Mouse (Mus musculus) hindbrain, embryonic 12.5 days (tissue): Measurements from ENCODE around the gene Etv6. TPM values are rescaled to one million over a fixed set of nuclear protein-coding genes. Genes with fewer than 3 reads are reported as not detected.

ENCODE experiments used
- ATAC-seq: fragments of 200-750 bp; cut with Nextera tagmentation; 2 replicates; pipeline ENCODE4 v1.8.0; 2017; ENCODE audit warnings: moderate TSS enrichment; ENCODE audit not compliant: low FRiP score
- H3K27ac ChIP-seq: fragments of 300-500 bp; sonication (generic); 2 replicates; pipeline ENCODE4 v1.5.1; 2016; ENCODE audit warnings: mild to moderate bottlenecking
- H3K27me3 ChIP-seq: fragments of 300-500 bp; sonication (generic); 2 replicates; pipeline ENCODE4 v1.6.1; 2016; ENCODE audit warnings: mild to moderate bottlenecking
- H3K36me3 ChIP-seq: fragments of 300-500 bp; sonication (generic); 2 replicates; pipeline ENCODE4 v1.6.1; 2016; ENCODE audit warnings: mild to moderate bottlenecking
- H3K4me1 ChIP-seq: fragments of 300-500 bp; sonication (generic); 2 replicates; pipeline ENCODE4 v1.6.1; 2016
- H3K4me2 ChIP-seq: fragments of 300-500 bp; sonication (generic); replicated peaks from 2 replicates; pipeline ENCODE4 v1.6.1; 2016; ENCODE audit warnings: mild to moderate bottlenecking
- H3K4me3 ChIP-seq: fragments of 300-500 bp; sonication (generic); 2 replicates; pipeline ENCODE4 v1.5.1; 2016; ENCODE audit warnings: mild to moderate bottlenecking
- H3K9ac ChIP-seq: fragments of 300-500 bp; sonication (generic); 2 replicates; pipeline ENCODE4 v1.6.1; 2016; ENCODE audit warnings: mild to moderate bottlenecking, moderate library complexity
- H3K9me3 ChIP-seq: fragments of 300-500 bp; sonication (generic); replicated peaks from 2 replicates; pipeline ENCODE4 v1.6.1; 2016; ENCODE audit warnings: mild to moderate bottlenecking
- WGBS: fragments of 180-500 bp; shearing (Covaris S2); methylation state at CpG from one replicate; pipeline ENCODE4 v1.1.7; 2016; 5-methylcytosine and 5-hydroxymethylcytosine counted together
- polyA plus RNA-seq: library from polyadenylated mRNA; unstranded; fragments of >200 nt; fragmentation: Nextera tagmentation; extraction: Ambion mirVana; gene quantifications from 2 replicates; pipeline ENCODE4 v1.2.1, GENCODE M21; 2016

Gene Etv6
- polyA plus RNA-seq, 1 experiment from 2014 or later: 11.7 TPM

DNA sequence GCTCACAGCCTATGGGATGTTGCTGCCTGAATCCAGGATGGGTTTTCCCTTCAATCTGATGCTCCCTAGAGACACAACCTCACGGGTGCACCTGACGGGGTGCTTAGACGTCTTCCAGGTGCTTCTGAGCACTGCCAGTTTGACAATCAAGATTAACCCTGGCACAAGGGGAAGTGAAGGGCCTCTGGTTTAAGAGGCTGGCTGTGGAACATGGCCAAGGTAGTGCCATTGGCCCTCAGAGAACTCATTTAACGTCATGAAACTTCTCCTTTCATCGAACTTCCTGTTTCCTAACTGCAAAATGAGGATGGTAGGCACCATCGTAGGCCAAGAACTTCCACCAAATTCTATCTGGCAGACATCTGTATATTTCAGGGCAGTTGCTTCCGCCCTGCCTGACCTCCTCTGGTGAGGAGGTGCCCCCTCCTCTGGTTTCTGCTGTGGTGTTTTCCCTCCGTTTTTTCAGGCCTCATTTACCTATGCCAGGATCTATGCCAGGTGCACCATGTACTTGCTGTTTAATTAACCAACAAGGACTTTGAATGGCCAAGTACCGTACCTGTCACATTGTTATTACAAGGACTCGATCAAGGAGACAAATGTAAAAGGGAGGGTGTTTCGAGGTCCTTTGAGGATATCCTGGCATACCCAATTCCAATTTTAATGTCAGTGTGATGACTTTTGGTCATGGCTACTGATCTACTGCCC, 29.7 kb downstream of the Etv6 start:
- Histone ChIP-seq H3K27me3 (no peaks in the 10 kb centered on the region), H3K9ac (no peak overlapping the region), H3K27ac (no peak overlapping the region), H3K9me3 (no peaks in the 10 kb centered on the region), H3K4me3 (no peak overlapping the region), H3K4me2 (no peak overlapping the region), H3K36me3 (no peaks in the 10 kb centered on the region), H3K4me1 (peaks cover 11% of the 10 kb centered on the region)
- ATAC-seq: no peak
- WGBS: 90% methylated on average over 11 of the region's 11 CpGs

DNA sequence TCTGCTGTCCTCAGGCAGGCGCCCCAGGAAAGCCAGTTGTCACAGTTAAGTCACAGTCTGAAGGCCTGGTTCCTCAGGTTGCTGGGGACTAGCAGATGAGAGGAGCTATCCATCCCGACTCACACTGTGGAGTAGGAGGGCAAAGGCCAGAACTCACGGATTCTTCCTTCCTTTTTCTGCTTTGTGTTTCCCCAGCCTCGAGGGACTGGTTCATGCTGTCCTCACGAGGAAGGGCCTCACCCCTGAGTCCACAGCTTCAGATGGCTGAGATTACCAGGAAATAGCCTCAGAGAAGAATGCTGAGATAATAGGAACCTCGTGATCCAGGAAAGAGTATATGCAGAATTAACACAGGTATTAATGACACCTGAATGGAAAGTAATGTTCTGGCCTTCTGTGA, 30.6 kb downstream of the Etv6 start:
- H3K4me3 ChIP-seq: no peak overlapping the region
- no peak overlapping the region for H3K9ac ChIP-seq
- no peaks in the 10 kb centered on the region for H3K9me3 ChIP-seq
- H3K27me3 ChIP-seq: no peaks in the 10 kb centered on the region
- ATAC-seq: no peak
- no peak overlapping the region for H3K4me2 ChIP-seq
- no peak overlapping the region for H3K27ac ChIP-seq
- H3K4me1 ChIP-seq: peaks cover 4% of the 10 kb centered on the region; the same call in 1 of the 2 replicates
- 67% methylated on average over 6 of the region's 6 CpGs for WGBS
- H3K36me3 ChIP-seq: no peaks in the 10 kb centered on the region

DNA sequence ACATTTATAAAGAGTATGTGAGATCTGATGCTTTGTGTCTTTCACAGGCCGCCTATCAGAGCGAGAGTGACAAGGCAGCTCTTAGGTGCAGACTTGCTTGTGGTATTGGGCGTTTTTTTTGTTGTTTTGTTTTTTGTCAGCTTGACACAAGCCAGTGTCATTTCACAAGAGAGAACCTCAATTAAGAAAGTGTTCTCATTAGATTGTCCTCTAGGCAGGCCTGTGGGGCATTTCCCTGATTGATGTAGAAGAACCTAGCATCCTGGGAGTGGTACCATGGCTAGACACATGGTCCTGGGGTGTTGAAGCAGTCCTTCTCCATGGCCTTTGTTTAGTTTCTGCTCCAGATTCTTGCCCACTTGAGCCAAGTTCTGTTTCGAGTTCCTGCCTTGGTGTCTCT, 31.5 kb downstream of the Etv6 start:
- H3K4me1 ChIP-seq: peaks cover 4% of the 10 kb centered on the region; the same call in 1 of the 2 replicates
- no peak for ATAC-seq
- H3K9ac ChIP-seq: no peak overlapping the region
- H3K4me2 ChIP-seq: no peak overlapping the region
- no peaks in the 10 kb centered on the region for H3K9me3 ChIP-seq
- H3K4me3 ChIP-seq: no peak overlapping the region
- WGBS: 94% methylated on average over 4 of the region's 4 CpGs
- no peak overlapping the region for H3K27ac ChIP-seq
- no peaks in the 10 kb centered on the region for H3K36me3 ChIP-seq
- H3K27me3 ChIP-seq: no peaks in the 10 kb centered on the region

DNA sequence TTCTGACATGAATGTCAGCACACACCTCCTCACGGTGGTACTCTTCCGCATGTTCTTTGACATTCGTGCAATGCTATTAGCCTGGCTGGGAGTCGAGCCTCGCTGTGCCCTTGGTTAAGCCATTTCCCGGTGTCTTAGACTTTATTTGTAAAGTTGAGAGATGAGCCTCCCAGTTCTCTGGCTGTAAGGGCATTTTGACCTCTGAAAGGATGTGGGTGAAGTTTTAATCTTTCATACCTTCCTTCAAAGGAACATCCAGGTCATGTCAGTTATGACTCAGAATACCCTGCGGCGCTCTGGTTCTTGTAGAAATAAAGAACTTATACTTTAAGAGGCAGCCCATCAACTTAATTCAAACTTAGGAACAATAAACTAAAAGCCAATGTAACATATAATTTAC, 32.0 kb downstream of the Etv6 start:
- no peak overlapping the region for H3K27ac ChIP-seq
- no peaks in the 10 kb centered on the region for H3K27me3 ChIP-seq
- H3K4me3 ChIP-seq: no peak overlapping the region
- ATAC-seq: no peak
- no peak overlapping the region for H3K4me2 ChIP-seq
- H3K9me3 ChIP-seq: no peaks in the 10 kb centered on the region
- no peaks in the 10 kb centered on the region for H3K36me3 ChIP-seq
- WGBS: 96% methylated on average over 8 of the region's 8 CpGs
- H3K4me1 ChIP-seq: peaks cover 4% of the 10 kb centered on the region; the same call in 1 of the 2 replicates
- H3K9ac ChIP-seq: no peak overlapping the region

DNA sequence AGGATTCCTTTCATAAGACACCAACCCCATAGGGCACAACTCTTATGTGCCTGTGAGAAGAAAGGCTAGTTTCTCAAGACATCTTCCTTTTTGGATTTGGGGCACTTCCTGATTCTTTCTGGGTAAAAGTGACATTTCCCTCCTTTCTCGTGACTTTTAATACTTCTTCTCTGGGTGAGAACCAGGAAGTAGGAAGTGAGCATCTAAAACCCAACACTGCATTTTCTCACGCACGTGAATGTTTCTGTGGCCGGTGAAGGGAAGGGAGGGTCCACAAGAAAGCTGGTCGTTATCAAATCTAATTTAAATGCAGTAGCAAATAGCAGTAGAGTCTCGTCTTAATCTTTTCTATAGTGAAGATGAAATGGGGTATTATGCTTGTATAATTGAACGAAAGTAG, 36.9 kb downstream of the Etv6 start:
- no peaks in the 10 kb centered on the region for H3K36me3 ChIP-seq
- H3K27ac ChIP-seq: no peak overlapping the region
- WGBS: 92% methylated on average over 7 of the region's 7 CpGs
- no peaks in the 10 kb centered on the region for H3K4me1 ChIP-seq
- H3K9me3 ChIP-seq: no peaks in the 10 kb centered on the region
- no peak overlapping the region for H3K9ac ChIP-seq
- no peak overlapping the region for H3K4me2 ChIP-seq
- ATAC-seq: no peak
- H3K27me3 ChIP-seq: no peaks in the 10 kb centered on the region
- no peak overlapping the region for H3K4me3 ChIP-seq

DNA sequence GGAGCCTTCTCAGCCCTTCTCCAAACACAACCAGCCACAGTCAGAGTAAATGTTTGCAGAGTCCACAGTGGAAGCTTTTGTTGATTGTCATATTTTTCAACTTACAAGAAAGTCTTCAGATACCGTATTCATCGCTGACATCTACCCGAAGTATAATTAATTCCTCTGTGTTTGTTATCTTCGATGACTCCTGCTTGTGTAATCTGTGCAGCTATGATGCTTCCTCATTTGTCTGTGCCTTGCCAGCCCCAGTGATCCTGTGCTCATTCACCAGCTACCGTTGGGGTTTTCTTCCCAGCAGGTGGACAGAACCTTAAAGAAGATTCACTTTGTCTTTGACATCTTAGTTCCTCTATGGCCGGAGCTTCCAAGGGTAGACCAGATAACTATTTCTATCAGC, 37.4 kb downstream of the Etv6 start:
- 87% methylated on average over 6 of the region's 6 CpGs for WGBS
- H3K27me3 ChIP-seq: no peaks in the 10 kb centered on the region
- no peak overlapping the region for H3K27ac ChIP-seq
- H3K36me3 ChIP-seq: no peaks in the 10 kb centered on the region
- no peak for ATAC-seq
- H3K9me3 ChIP-seq: no peaks in the 10 kb centered on the region
- H3K4me3 ChIP-seq: no peak overlapping the region
- no peaks in the 10 kb centered on the region for H3K4me1 ChIP-seq
- H3K9ac ChIP-seq: no peak overlapping the region
- no peak overlapping the region for H3K4me2 ChIP-seq

DNA sequence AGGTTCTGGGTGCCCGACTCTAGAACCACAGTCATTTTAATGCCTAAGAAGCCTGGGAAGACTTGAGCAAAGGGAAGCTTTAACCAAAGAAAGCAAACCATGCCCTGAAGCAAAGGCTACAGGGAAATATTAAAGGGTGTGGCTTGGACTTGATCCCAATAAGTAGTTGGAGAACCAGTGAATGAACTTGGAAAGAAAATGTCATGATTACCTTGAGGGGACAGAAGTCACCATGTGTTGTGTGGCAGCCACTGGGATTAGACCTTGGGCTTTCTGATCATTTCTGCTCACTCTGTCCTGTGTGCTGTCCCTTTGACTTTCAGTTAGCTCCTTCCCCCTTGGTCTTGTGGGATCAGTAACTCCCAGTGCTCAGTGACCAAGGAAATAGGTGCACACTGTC, 38.9 kb downstream of the Etv6 start:
- no peaks in the 10 kb centered on the region for H3K9me3 ChIP-seq
- 97% methylated on average over 1 of the region's 1 CpGs for WGBS
- no peaks in the 10 kb centered on the region for H3K36me3 ChIP-seq
- H3K4me3 ChIP-seq: no peak overlapping the region
- H3K27me3 ChIP-seq: no peaks in the 10 kb centered on the region
- ATAC-seq: no peak
- 0 out of 2 replicates have a peak, but pooled peaks cover 5% of the 10 kb centered on the region for H3K4me1 ChIP-seq
- no peak overlapping the region for H3K4me2 ChIP-seq
- H3K9ac ChIP-seq: no peak overlapping the region
- no peak overlapping the region for H3K27ac ChIP-seq

DNA sequence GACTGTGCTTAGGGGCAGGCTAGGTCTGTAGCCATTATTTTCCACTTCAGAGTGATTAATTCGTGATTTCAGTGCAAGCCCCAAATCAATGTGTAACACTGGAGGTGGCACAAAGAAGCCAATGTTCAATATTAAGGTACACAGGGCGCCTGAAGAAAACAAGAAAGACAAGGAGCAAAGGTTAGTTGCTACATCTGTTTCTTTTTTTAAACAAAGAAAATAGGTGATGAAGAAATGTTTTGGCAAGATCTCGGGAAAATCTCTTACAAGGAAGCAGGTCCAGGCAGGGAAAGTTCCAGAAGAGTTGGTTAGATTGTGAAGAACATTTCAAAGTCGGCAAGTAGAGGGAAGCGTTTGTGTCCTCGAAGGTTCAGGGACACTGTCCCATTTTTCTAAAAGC, 39.5 kb downstream of the Etv6 start:
- WGBS: 94% methylated on average over 6 of the region's 6 CpGs
- Histone ChIP-seq H3K4me2 (no peak overlapping the region), H3K4me1 (0 out of 2 replicates have a peak, but pooled peaks cover 5% of the 10 kb centered on the region), H3K36me3 (no peaks in the 10 kb centered on the region), H3K27me3 (no peaks in the 10 kb centered on the region), H3K4me3 (no peak overlapping the region), H3K27ac (no peak overlapping the region), H3K9ac (no peak overlapping the region), H3K9me3 (no peaks in the 10 kb centered on the region)
- ATAC-seq: no peak

DNA sequence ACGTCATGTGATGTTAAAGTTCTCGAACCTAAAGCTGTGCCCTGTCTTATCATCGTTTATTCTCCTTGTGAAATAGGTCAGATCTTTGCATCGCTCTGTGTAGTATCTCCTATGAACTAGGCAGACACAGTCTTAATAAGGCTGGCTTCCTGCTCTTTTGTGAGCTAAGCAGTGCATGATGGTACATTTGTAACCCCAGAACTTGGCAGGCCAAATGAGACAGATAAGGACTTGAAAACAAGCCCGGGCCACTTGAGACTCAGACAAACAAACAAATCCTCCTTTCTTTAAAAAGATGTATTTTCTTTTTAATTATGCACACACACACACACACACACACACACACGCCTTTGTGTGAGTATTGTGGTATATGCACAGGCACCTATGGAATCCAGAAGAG, 42.5 kb downstream of the Etv6 start:
- no peaks in the 10 kb centered on the region for H3K9me3 ChIP-seq
- H3K27ac ChIP-seq: no peak overlapping the region
- no peak overlapping the region for H3K4me3 ChIP-seq
- H3K4me1 ChIP-seq: 0 out of 2 replicates have a peak, but pooled peaks cover 8% of the 10 kb centered on the region
- no peak overlapping the region for H3K9ac ChIP-seq
- H3K4me2 ChIP-seq: no peak overlapping the region
- no peaks in the 10 kb centered on the region for H3K27me3 ChIP-seq
- WGBS: 86% methylated on average over 6 of the region's 6 CpGs
- no peaks in the 10 kb centered on the region for H3K36me3 ChIP-seq
- no peak for ATAC-seq

DNA sequence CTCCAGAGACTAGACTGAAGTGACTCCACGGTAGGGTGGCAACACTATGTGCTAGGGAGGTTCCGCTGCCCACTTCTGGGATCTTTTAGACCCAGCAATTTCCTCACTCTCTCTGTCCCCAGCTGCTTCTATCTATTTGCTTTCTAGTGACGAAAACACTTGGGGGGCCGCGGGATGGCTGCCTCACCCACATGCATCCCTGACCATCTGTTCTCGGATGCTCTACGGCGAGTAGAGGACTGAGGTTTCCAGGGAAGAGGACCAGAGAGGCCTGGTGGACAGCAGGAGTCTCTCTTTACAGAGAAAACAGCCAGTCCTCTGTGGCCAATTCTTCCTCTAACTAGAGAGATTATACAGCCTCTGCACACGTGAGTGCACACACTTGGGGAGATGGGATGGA, 43.6 kb downstream of the Etv6 start:
- Histone ChIP-seq H3K27me3 (no peaks in the 10 kb centered on the region), H3K9me3 (no peaks in the 10 kb centered on the region), H3K36me3 (no peaks in the 10 kb centered on the region), H3K4me2 (no peak overlapping the region), H3K9ac (no peak overlapping the region), H3K27ac (no peak overlapping the region), H3K4me1 (0 out of 2 replicates have a peak, but pooled peaks cover 8% of the 10 kb centered on the region), H3K4me3 (no peak overlapping the region)
- WGBS: 81% methylated on average over 9 of the region's 9 CpGs
- no peak for ATAC-seq

DNA sequence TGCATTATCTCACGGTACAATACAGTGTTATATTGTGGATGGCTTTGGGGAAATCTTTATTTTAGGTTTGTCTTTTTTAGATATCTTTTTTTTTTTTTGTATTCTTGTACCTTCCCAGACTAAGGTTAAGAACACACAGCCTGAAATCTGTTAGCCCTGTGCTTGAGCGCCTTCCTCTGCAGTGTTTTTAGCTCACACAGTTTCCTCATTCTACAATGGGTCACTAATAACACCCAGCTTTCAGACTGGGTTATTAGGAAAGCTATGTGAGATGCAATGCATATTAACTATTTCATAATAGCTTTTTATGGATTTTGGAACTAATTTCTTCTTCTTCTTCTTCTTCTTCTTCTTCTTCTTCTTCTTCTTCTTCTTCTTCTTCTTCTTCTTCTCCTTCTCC, 44.1 kb downstream of the Etv6 start:
- no peak overlapping the region for H3K27ac ChIP-seq
- H3K4me1 ChIP-seq: 0 out of 2 replicates have a peak, but pooled peaks cover 8% of the 10 kb centered on the region
- H3K36me3 ChIP-seq: no peaks in the 10 kb centered on the region
- H3K9me3 ChIP-seq: no peaks in the 10 kb centered on the region
- no peaks in the 10 kb centered on the region for H3K27me3 ChIP-seq
- H3K4me3 ChIP-seq: no peak overlapping the region
- H3K9ac ChIP-seq: no peak overlapping the region
- H3K4me2 ChIP-seq: no peak overlapping the region
- ATAC-seq: no peak
- 98% methylated on average over 2 of the region's 2 CpGs for WGBS

DNA sequence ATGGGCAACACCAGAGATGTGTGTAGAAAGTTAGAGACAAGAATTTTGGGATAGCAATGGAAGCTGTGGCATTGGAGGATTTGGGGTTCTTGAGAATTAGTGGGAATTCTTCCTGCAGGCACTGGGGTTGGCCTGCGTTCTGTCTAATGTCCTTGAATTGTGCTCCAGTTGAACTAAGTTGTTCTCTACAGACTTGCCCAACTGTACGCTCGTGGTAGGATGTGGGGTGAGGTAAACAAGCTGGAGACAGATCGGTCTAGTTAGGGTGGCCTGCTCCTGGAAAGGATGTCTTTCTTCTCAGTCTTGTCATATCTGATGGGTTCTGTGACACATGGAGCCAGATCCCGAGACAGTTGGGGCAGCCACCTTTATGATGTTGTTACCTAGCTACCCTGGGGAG, 45.4 kb downstream of the Etv6 start:
- Histone ChIP-seq H3K36me3 (no peaks in the 10 kb centered on the region), H3K9ac (no peak overlapping the region), H3K27ac (no peak overlapping the region), H3K9me3 (no peaks in the 10 kb centered on the region), H3K27me3 (no peaks in the 10 kb centered on the region), H3K4me3 (no peak overlapping the region), H3K4me1 (0 out of 2 replicates have a peak, but pooled peaks cover 8% of the 10 kb centered on the region), H3K4me2 (no peak overlapping the region)
- ATAC-seq: no peak
- 97% methylated on average over 5 of the region's 5 CpGs for WGBS

DNA sequence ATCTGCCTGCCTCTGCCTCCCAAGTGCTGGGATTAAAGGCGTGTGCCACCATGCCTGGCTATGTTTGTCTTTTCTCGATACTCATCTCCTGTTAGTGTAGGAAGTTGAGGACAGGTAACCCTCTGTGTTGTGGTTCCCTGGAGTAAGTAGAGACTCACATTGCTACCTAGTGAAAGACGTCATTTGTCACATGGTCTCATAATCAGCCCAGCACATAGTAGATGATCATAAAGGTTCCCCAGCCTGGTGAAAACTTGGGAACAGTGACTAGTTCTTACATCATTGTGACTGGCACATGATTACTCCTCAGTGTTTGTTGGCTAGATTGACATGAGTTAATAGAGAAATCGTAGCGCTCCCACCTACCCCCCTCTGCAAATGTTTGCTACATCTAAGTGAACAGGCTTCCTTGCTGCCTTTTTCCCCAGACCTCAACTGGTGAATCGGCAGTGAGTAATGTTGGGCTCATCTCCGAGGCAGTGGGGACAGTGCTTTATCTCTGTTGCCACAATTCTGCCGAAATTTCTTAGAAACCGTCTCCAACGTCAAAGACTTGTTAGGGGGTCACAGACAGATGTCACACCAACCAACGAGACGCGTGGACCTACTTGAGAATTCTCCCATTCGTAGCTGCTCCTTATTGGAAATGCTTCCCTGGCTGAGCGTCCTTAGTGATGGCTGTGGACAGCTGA, 46.9 kb downstream of the Etv6 start:
- H3K36me3 ChIP-seq: no peaks in the 10 kb centered on the region
- ATAC-seq: no peak
- no peak overlapping the region for H3K4me2 ChIP-seq
- no peak overlapping the region for H3K27ac ChIP-seq
- no peak overlapping the region for H3K9ac ChIP-seq
- no peaks in the 10 kb centered on the region for H3K27me3 ChIP-seq
- 91% methylated on average over 15 of the region's 15 CpGs for WGBS
- no peaks in the 10 kb centered on the region for H3K9me3 ChIP-seq
- no peak overlapping the region for H3K4me3 ChIP-seq
- peaks cover 11% of the 10 kb centered on the region for H3K4me1 ChIP-seq
